Mouse (Mus musculus): ENCODE measurements around the gene Apoc2.

The Apoc2 gene

DNA sequence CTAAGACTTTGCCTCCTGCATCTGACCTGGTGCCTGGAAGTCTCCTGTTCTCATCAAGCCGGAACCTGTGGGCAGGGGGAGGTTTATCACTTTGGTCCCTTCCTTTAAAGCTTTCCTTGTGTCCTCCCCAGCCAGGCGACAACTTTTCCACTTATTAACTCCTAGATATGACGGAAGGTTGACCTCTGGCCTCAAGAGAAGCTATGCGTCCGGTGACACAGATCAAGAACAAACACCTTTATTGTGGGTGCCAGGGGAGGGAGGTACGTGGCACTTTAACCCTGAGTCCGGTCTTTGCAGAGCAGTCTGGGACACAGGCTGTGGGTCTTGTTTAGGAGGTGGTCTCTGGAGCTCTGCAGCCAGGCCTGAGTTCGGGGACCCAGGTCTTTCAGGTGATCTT is at the start of gene Apoc2:
Gene Apoc2 (minus strand): TSS at position 70 of the 400 bp plus-strand sequence.
- in situ Hi-C loops (cut with MboI), result no loop called here

DNA sequence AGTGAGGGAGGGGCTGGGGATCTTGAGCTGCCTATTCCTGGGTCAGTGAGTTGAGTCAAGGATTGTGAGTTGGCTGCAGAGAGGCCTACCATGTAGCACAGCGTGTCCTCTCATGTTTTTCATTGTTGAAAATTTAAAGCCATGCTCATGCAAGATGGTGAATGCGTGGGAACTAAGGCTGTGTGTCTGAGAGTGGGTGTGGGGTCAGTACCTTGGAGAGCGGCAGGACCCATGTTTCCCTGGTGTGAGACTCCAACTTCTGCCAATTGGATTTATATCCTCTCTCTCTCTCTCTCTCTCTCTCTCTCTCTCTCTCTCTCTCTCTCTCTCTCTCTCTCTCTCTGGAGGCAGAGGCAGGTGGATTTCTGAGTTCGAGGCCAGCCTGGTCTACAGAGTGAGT is 48.8 kb upstream of the Apoc2 start:
- in situ Hi-C loops (cut with MboI), result no loop called here

DNA sequence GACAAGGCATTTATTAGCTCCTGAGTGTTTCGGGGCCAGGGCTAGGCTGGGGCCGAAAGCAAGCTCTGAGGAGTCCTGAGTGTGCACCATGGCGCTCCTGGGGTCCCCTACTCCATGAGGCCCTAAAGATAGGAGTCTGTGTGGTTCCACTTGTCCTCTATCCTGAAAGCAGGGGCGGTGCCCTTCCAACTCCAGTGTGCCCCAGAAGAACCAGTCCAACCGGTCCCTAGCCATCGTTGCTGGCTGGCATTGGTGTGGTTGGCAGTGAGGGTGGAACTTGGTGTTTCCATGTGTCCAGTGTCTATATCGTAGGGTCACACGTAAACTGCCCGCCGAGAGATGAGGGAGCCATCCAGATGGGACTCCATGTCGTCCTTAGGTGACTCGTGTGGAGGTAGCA is 46.4 kb upstream of the Apoc2 start:
- in situ Hi-C loops (cut with MboI), result no loop called here

DNA sequence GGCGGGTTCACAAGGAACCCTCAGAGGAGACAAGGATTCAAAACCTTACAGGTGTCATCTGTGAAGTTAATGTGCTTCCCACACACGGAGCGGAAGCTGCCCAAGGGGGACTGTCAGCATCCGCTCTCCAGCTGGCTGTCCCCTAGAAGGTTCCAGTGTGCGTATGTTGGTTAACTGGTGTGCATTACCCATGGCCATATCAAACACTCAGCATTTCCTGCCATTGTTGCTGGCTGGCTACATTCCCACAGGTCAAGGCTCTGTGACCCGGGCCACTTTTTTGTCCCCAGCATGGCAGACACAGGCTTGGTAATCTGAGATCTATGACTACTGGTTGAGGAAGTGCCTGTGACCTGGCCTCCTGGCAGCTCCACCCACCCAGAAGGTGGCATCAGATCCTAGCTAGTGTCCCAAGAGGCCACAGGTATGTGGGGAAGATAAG is 45.0 kb upstream of the Apoc2 start:
- in situ Hi-C loops (cut with MboI), result no loop called here

DNA sequence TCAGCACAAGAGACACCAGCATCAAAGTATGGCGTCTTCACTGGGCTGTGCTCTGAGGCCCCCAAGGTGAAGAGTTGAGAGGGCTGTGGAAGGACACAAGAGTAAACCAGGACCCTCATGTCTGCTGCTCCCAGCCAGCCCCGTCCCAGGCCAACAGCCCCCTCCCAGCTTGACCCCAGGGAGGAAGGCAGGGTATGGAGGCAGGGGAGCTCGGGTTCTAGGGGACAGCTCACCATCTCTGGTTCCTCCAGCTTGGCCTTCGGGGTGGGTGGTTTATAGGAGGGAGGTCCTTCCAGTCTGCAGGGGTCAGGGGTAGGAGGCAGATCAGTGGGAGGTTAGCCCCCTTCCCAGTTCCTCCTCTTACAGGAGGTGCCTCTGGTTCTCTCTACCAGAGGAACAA is 41.5 kb upstream of the Apoc2 start:
- in situ Hi-C loops (cut with MboI), result loop anchor here (10.0 kb wide), 1 partner anchor 114 kb away; the partner anchor contains the start of gene Clasrp

DNA sequence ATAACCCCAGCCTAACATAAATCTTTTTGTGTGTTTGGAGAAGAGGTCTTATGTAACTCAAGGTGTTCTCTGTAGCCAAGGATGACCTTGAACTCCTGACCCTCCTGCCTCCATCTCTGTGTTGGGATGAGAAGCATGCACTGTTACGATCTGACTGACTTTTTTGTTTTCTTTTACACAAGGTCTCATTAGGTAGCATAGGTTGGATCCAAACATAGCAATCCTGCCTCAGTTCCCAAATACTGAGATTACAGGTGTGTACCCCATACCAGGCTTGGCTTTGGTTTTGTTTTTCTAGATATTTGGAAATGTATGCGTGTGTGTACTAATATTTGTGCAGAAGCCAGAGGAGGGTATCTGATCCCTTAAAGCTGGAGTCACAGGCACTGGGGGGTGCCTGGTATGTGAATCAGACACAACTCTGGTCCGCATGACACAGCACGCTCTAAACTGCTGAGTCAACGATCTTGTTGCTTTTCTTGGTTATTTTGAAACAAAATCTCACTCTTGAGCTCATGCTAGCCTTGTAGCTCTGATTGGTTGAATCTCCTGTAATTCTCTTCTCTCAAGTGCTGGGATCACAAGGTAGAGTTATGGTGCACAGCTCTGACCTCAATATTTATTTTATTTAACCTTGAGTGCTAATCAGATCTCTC is 40.7 kb upstream of the Apoc2 start:
- in situ Hi-C loops (cut with MboI), result loop anchor here (10.0 kb wide), 1 partner anchor 114 kb away; the partner anchor contains the start of gene Clasrp

DNA sequence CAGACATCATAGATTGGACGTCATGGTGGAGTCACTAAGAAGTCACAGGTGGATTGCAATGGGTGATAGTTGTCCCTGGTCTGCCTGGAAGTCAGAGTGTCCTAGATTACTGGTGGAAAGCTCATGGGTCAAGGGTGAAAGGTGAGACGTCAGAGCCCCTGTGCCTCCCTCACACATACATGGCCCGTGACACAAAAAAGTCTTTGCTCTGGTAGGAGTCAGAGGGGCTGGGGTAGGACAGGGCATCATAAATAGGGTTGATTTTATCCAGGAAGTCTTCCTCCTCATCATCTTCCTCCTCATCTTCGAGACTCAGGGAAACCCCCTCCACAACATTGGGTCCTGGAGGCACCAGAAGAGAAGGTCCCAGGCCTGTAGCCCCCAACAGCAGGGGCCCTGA is 39.6 kb upstream of the Apoc2 start:
- in situ Hi-C loops (cut with MboI), result loop anchor here (10.0 kb wide), 1 partner anchor 113 kb away; the partner anchor contains the start of gene Clasrp

DNA sequence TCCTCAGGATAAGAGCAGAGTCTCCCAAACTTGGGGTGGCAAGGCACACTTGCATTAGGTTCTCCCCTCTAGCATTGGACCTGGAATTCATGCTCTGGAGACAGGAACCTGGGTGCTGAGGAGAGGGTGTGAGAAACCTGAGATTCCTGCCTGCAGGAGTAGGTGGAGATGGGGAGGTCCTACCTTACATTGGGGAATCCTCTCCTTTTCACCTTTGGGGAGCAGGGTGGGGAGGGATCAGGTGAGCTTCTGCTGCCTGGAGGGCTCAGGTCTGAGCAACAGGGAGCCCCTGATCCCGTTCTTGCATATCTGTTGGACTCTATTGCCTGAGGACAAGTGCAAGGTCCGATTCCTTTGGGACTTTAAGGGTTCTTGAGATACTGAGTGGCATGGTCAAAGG is 39.1 kb upstream of the Apoc2 start:
- in situ Hi-C loops (cut with MboI), result loop anchor here (10.0 kb wide), 1 partner anchor 112 kb away; the partner anchor contains the start of gene Clasrp

DNA sequence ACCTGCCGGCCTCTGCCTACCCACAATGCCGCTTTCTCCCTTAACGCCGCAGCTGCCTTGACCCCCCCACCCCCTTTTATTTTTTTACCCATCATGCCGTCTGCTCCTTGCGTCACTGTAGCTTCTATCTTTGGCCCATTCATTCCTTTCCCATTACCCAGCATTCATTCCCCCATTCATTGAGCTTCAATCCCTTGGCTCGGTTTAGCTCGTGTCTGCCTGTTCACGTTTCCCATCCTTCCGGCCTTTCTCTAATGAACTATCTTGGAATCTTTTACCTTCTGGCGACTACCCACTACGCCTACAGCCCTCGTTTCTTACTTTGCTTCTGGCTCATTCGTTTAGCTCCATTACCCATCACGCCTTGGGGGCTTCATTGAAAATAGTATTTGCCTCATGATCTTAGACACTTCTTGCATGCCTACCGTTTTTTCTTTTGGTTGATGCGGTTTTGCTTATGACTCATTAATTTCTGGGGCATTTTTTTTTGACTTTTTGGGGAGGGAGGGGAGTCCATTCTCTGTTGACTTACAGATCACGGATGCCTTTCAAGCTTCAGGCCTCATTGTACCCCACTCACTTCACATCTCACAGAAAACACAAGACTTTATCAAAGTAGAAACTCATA is 38.4 kb upstream of the Apoc2 start:
- in situ Hi-C loops (cut with MboI), result loop anchor here (10.0 kb wide), 1 partner anchor 111 kb away; the partner anchor contains the start of gene Clasrp

DNA sequence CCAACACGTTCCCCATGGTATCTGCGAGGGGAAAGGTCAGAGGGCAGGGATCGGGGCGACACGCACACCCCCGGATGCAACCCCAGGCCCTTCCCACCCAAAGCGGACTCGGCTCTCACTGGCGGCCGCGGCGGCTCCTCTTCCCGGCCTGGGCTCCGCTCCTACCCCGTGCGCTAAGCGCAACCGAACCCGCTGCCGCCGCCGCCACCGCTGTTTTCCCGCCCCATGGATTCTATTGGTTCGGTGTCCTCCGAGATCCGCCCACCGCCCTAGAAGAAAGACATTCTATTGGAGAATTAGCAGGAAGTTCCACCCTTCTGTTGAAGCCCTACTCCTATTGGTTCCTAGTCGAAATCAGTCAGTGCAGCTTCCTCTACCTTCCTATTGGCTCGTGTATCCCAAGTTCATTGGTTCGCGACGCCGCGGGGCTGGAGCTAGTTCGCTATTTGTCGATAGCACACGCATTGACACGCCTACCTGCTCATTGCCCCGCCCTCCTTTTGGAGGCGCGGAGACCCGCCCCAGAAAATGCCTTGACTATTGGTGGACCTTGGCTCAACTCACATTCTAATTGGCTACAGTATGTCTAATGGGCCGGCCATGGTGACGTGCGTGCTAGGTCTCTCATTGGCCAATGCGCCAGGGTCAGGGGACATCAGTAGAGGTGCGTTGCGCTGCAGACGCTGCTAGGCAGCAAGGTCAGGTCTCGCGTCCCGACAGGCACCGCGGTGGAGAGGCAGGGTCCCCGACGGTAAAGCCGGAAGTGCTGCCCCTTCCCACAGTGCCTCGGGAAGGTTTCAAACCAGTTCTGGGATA is 37.7 kb upstream of the Apoc2 start, which contains the start of gene Tomm40:
Gene Tomm40 (minus strand): TSS at position 200 of the 816 bp plus-strand sequence.
- in situ Hi-C loops (cut with MboI), result loop anchor here (10.0 kb wide), 1 partner anchor 111 kb away; the partner anchor contains the start of gene Clasrp

DNA sequence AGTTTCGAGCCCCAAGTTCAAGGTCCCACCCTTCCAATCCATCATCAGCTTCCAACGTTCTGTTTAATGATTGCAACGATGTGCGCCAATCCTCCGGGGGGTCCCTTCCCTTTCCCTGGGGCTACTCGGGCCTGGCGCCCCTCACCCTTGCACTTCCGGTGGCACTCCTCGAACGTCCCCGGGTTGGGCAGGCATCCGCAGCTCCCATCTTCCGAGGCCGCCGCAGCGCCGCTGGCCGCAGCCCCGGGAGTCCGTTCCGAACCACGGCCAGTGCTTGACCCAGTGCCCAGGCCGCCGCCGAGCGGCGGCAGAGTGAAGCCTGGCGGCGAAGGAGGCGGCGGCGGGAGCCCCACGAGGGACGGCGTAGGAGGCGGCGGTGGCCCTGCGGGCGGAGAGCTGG is 37.1 kb upstream of the Apoc2 start:
- in situ Hi-C loops (cut with MboI), result loop anchor here (5.0 to 10.0 kb wide), 2 partner anchors 48 to 110 kb away; partner anchors contain the start of genes Clasrp and Clptm1

DNA sequence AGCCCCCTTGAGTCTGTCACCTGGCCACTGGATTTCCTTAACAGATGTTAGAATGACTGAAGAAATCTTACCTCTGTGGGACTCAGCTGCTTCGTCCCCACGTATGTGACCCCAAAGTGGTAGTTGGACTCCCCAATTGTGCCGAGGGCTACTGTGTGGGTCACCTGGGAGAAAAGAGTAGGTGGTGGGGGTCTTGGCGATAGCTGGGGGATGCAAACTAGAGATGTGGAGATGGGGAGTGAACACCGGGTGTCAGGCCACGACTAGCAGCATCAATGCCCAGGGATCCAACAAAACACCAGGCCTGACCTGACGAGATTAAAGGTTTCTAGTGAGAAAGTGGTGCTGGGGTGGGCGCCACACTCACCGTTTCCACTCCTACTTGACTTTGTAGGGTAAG is 35.9 kb upstream of the Apoc2 start:
- in situ Hi-C loops (cut with MboI), result loop anchor here (5.0 to 10.0 kb wide), 2 partner anchors 46 to 109 kb away; partner anchors contain the start of genes Clasrp and Clptm1

DNA sequence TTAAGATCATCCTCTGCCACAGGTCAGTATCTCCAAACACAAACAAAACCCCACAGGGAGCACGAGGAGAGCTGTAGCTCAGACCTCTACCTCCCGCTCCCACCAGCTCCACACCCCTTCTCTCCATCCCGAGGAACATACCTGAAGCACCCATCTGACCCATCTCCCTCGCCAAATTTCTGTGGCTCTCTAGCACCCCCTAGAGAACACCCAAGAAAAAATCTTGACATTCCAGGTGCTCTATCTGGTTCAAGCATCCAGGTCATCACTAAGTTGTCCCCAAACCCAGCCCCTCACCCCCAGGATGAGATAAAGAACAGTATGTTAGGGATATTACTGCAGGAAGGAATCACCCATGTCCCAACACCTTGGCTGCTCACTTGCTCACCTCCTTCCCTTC is 35.5 kb upstream of the Apoc2 start:
- in situ Hi-C loops (cut with MboI), result loop anchor here (5.0 to 10.0 kb wide), 2 partner anchors 46 to 108 kb away; partner anchors contain the start of genes Clasrp and Clptm1

DNA sequence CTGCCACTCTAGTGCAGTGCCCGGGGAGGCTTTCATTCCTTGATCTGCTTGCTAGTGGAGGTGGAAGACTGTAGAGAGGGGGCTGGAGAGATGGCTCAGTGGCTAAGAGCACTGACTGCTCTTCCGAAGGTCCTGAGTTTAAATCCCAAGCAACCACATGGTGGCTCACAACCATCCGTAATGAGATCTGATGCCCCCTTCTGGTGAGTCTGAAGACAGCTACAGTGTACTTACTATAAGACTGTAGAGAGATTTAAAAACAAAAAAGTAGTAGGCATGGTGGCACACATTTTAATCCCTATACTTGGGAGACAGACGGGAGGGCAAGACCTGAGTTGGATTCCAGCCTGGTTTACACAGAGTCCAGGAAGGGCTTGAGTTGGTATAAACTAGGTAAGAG is 34.7 kb upstream of the Apoc2 start:
- in situ Hi-C loops (cut with MboI), result loop anchor here (5.0 to 10.0 kb wide), 2 partner anchors 45 to 108 kb away; partner anchors contain the start of genes Clasrp and Clptm1

DNA sequence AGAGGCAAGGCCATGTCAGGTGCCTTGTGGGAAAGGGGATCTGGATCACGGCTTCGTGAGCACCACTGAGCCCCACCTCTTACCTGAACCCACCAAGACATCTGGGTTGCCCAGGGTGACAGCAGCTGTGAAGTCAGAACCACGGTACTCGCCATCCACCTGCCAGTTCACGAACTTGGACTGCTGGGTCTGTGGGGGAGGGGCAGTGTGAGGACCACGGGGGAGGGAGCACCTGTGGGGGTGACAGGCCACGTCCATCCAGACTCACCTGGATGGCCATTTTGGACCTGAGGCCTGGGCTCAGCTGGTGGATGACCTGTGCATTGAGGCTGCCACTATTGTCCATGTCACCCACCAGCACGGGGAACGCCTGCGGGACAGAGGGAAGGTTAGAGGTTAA is 32.9 kb upstream of the Apoc2 start:
- in situ Hi-C loops (cut with MboI), result loop anchor here (5.0 to 10.0 kb wide), 2 partner anchors 43 to 106 kb away; partner anchors contain the start of genes Clasrp and Clptm1

DNA sequence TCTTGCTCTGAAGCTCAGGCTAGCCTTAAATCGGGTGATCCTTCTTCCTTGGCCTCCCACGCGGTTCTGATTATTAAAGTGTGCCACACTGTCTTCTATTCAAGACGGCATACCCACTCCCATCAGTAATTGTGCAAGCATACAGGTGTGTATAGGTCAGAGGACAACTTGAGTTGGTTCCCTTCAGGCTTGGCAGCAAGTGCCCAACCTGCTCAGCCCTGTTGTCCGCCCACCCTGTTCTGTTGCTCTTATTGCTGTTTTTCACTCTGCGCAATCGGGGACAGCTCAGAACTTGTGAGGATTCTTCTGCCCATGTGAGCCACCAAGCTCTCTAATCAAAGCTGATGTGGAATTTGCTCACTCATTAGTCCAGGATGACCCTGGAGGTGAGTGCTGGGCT is 27.5 kb upstream of the Apoc2 start:
- in situ Hi-C loops (cut with MboI), result no loop called here

DNA sequence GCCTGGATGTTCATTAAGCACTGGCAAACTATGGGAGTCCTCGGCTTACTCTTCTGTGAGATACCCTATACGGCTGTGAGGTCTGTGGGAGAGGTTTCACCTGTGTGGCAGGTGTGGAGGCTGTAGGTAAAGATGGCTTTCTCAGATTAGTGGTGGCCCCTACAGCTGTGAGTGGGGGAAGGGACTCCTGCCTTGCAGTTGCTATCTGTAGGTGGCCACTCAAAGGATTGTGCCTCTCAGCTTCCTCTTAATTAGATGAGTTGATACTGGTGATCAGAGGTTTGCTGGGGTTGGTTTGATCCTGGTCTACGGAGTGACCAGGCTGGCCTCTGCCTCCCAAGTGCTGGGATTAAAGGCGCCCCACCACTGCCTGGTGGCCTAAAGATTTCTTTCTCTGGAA is 26.7 kb upstream of the Apoc2 start:
- in situ Hi-C loops (cut with MboI), result no loop called here

DNA sequence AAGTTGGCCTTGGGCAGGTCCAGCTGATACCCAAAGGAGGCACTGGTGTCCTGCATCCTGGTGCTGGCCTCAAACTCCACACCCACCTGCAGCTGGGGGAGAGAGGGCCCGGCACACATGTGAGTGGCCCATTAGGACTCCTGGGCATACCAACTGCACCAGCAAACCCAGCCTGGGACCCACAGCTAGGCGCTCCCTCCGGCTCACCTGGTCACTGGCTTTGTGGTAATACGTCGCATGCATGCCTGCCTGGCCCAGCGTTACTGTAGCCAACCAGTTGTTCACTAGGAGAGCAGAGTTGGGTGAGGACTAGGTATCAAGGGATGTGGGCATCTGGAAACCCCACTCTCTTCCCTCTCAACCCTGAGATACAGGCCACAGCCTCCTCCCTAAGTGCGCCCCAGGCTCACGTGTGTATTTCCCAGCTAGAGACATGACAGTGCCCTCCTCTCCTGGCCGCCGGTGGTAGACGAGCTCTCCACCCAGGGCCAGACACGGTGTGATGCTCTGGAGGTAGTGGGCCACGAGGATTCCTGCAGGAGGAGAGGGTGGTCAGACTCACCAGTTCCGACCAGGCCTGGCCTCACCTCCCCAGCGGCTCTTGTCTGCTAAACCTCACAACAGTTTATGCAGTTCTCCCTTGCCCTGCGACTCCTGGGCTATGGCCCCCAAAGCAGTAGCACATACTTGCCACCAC is 25.3 kb upstream of the Apoc2 start:
- in situ Hi-C loops (cut with MboI), result no loop called here

DNA sequence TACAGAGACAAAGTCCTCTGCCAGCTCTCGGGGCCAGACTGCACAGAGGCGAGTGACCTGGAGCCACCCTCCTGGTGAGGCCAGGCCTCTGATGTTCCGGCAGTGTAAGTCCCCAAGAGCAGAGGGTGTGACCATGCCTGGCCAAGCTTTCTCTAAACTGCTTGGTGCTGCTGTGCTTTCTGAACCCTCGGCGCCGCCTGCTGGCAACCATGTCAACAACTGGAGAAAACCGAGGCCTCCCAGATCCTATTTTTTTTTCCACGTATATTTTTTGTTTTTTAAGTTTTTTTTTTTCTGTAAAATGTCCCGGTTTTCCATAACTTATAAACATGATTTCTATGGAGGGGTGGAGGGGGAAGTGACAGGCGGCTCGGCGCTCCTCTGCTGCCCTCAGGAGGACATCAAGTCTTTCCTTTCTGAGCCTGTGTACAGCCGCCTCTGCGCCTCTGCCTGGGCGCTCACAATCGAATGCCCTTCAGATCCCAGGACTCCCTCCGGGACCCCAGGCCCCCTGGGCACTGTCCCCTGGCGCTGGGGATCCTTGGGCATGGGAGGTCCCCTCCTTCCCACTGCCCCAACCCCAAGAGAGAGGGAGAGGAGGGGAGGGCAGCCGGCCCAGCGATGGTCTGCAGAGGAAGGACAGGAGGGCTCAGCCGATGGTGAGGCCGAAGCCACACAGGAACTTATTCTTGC is 23.5 kb upstream of the Apoc2 start:
- in situ Hi-C loops (cut with MboI), result no loop called here

DNA sequence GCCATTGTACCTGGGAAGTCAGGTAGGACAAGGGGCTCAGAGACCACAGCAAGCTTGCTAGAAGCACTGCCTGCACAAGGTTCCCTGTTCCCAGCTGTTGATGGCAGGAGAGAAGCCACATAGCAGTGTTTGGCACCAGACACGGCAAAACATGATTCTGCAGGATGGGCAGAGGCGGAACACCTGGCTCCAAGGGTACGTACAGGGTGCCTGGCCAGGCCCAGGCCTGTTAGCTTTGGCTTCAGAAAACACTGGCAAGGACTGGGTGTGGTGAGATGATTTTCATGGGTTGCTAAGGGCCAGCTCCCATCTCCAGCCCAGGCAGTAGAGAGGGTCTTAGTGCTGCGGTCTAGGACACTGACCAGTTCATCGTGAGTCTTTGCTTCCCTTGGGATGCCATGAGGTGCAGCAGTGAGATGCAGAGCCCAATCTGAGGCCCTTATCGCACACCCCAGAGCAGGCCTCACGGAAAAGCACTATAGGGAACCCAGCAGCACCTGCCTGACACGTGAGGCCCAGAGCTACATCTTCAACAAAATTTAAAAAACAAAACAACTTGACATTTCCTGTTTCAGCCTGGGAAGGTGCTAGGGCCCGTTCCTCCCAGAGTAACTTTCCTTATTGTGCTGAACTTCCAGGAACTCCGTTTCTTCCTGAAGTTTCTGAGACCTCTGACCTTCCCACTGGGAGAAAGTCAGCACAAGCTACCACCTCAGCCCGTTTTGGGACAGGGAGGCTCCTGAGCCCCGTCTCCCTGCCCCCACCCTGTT is 22.7 kb upstream of the Apoc2 start:
- in situ Hi-C loops (cut with MboI), result no loop called here

Measured in mature B cell (primary cell).